Mouse (Mus musculus): ENCODE measurements around the gene Cwc27. TPM values are rescaled to one million over a fixed set of nuclear protein-coding genes. Genes with fewer than 3 reads are reported as not detected.

Gene Cwc27
- total RNA-seq (2014; rRNA removed) (14.0 and 17.9 TPM in 2 replicates), polyA plus RNA-seq (2015; fragmentation: Nextera tagmentation; extraction: Ambion mirVana) (22.9 and 23.4 TPM in 2 replicates)

DNA sequence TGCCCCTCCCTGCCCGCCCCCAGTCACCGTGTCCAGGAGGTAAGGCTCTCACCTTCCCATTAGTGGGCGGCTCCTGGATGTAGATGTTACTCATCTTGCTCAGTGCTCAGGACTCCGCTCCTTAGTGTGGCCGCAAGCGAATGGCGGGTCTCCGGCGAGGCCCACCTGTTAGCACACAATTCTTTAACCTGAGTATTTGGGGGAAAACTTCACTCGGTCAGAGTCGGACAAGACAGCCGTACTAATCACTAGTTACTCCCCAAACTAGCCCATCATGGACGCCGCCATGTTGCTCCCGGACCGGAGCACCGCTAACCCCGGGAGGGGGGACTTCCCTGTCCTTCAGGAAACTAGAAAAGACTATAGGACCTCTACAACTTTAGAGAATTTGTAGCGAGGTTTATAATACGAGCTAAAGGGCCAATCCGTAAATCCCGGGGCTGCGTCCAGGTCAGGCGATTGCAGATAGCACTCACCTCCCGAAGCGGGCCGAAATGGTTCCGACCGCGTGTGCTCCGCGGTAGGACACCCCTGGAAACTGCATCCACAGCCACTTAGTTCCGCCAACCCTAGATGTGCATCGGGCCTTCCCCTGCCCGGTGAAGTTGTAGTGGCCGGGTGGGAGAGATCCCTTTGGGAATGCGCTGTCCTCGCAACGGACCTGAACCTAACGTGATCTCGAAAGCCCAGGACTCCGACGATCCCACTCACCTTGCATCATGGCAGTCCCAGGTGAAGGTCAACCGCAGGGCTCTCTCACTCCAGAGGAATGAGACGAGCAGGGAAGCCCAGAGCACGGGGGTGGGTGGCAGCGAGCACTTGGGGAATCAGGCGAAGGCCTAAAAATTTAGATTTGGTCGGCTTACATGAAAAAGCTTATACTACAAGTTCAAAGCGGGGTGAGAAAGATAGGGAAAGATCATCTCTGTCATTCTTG is at the start of gene Cwc27:
TSS of gene Cwc27 (minus strand) at position 508 of the 937 bp plus-strand sequence.
- Histone ChIP-seq H3K36me3 (ENCODE audit: insufficient read depth, low read length) (no peaks in the 10 kb centered on the region), H3K4me1 (ENCODE audit: insufficient read depth, low read length) (peaks cover 13% of the 10 kb centered on the region; the same call in 1 of the 2 replicates), H3K27ac (ENCODE audit: low read depth, low read length) (peak within 1 kb of the TSS; percentile 84), H3K9me3 (ENCODE audit: low read length) (no peaks in the 10 kb centered on the region), H3K9ac (replicated peaks; ENCODE audit: low read length, poor library complexity, severe bottlenecking) (peak within 1 kb of the TSS; percentile 91), H3K4me3 (ENCODE audit: low read depth, low read length) (peak within 1 kb of the TSS; percentile 82), H3K4me2 (ENCODE audit: low read depth, low read length, poor library complexity, severe bottlenecking) (peak within 1 kb of the TSS; percentile 69), H3K27me3 (ENCODE audit: insufficient read depth, low read length) (no peaks in the 10 kb centered on the region)
- DNase-seq (ENCODE audit: low spot score) = peak; percentile 89
- ATAC-seq (ENCODE audit: low FRiP score) = peak; percentile 96
- TF ChIP-seq CTCF (IDR thresholded peaks at IDR 0.05) = no peak
- WGBS = under 1% methylated on average over 50 of the region's 50 CpGs

DNA sequence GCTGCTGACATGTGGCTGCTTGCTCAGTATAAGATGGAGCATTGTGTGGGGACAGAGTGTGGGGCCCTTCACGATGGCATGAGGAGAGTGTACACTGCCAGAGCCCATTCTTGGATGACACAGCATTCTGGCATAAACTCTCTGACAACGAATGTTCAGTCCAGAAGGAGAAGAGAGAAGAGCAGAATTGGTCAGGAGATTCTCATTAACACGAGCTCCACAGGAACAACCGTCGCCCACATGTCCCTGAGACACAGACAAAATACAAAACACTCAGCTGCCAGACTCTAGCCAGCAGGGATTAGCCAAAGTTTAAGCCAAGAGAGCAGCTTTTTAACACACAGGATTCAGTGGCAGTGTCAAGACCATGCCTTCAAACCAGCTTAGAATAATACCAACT is 49.8 kb upstream of the Cwc27 start:
- TF ChIP-seq CTCF (IDR thresholded peaks at IDR 0.05) = no peak
- 77% methylated on average over 5 of the region's 5 CpGs for WGBS
- ATAC-seq (ENCODE audit: low FRiP score) = no peak

GRCm38 (mm10) chr13:104863127-104863979 is 46.4 kb upstream of the Cwc27 start, which contains the start of gene Shisal2b:
TSS of gene Shisal2b (minus strand) at chr13:104863893.
- ATAC-seq (ENCODE audit: low FRiP score) = peak; percentile 77
- peak; percentile 59 for DNase-seq (ENCODE audit: low spot score)
- H3K4me3 ChIP-seq (ENCODE audit: low read depth, low read length) = peak within 1 kb of the TSS; percentile 56
- H3K4me2 ChIP-seq (ENCODE audit: low read depth, low read length, poor library complexity, severe bottlenecking) = peak within 1 kb of the TSS; percentile 95
- H3K4me1 ChIP-seq (ENCODE audit: insufficient read depth, low read length) = no peaks in the 10 kb centered on the region
- H3K27ac ChIP-seq (ENCODE audit: low read depth, low read length) = no peak within 1 kb of the TSS
- no peak for TF ChIP-seq CTCF (IDR thresholded peaks at IDR 0.05)
- H3K27me3 ChIP-seq (ENCODE audit: insufficient read depth, low read length) = no peaks in the 10 kb centered on the region
- H3K36me3 ChIP-seq (ENCODE audit: insufficient read depth, low read length) = no peaks in the 10 kb centered on the region
- H3K9ac ChIP-seq (replicated peaks; ENCODE audit: low read length, poor library complexity, severe bottlenecking) = peak within 1 kb of the TSS; percentile 57
- 3% methylated on average over 38 of the region's 38 CpGs for WGBS
- H3K9me3 ChIP-seq (ENCODE audit: low read length) = no peaks in the 10 kb centered on the region

More for the DNA sequence above, 49.8 kb upstream of the Cwc27 start:
- Histone ChIP-seq H3K9me3 (ENCODE audit: low read length) (no peaks in the 10 kb centered on the region), H3K27ac (ENCODE audit: low read depth, low read length) (no peak overlapping the region), H3K4me3 (ENCODE audit: low read depth, low read length) (no peak overlapping the region), H3K27me3 (ENCODE audit: insufficient read depth, low read length) (no peaks in the 10 kb centered on the region), H3K36me3 (ENCODE audit: insufficient read depth, low read length) (no peaks in the 10 kb centered on the region), H3K4me1 (ENCODE audit: insufficient read depth, low read length) (no peaks in the 10 kb centered on the region), H3K9ac (replicated peaks; ENCODE audit: low read length, poor library complexity, severe bottlenecking) (no peak overlapping the region), H3K4me2 (ENCODE audit: low read depth, low read length, poor library complexity, severe bottlenecking) (no peak overlapping the region)
- DNase-seq (ENCODE audit: low spot score) = no peak

- H3K4me1 ChIP-seq (ENCODE audit: insufficient read depth, low read length) = no peaks in the 10 kb centered on the region
- no peaks in the 10 kb centered on the region for H3K9me3 ChIP-seq (ENCODE audit: low read length)
- ATAC-seq (ENCODE audit: low FRiP score) (0 out of 2 replicates have a peak, but pooled peaks have one; percentile 34), DNase-seq (ENCODE audit: low spot score) (no peak)
- H3K4me2 ChIP-seq (ENCODE audit: low read depth, low read length, poor library complexity, severe bottlenecking) = no peak overlapping the region
- H3K4me3 ChIP-seq (ENCODE audit: low read depth, low read length) = no peak overlapping the region
- H3K27me3 ChIP-seq (ENCODE audit: insufficient read depth, low read length) = no peaks in the 10 kb centered on the region
- no peak for TF ChIP-seq CTCF (IDR thresholded peaks at IDR 0.05)
- no peak overlapping the region for H3K9ac ChIP-seq (replicated peaks; ENCODE audit: low read length, poor library complexity, severe bottlenecking)
- 70% methylated on average over 2 of the region's 2 CpGs for WGBS
- no peaks in the 10 kb centered on the region for H3K36me3 ChIP-seq (ENCODE audit: insufficient read depth, low read length)
- no peak overlapping the region for H3K27ac ChIP-seq (ENCODE audit: low read depth, low read length)
Measured at GRCm38 (mm10) chr13:104853645-104854044, 36.7 kb upstream of the Cwc27 start.

- DNase-seq (ENCODE audit: low spot score) (no peak), ATAC-seq (ENCODE audit: low FRiP score) (no peak)
- Histone ChIP-seq H3K4me1 (ENCODE audit: insufficient read depth, low read length) (no peaks in the 10 kb centered on the region), H3K4me3 (ENCODE audit: low read depth, low read length) (no peak overlapping the region), H3K27ac (ENCODE audit: low read depth, low read length) (no peak overlapping the region), H3K9me3 (ENCODE audit: low read length) (no peaks in the 10 kb centered on the region), H3K9ac (replicated peaks; ENCODE audit: low read length, poor library complexity, severe bottlenecking) (no peak overlapping the region), H3K4me2 (ENCODE audit: low read depth, low read length, poor library complexity, severe bottlenecking) (no peak overlapping the region), H3K27me3 (ENCODE audit: insufficient read depth, low read length) (no peaks in the 10 kb centered on the region), H3K36me3 (ENCODE audit: insufficient read depth, low read length) (0 out of 2 replicates have a peak, but pooled peaks cover 4% of the 10 kb centered on the region)
- no peak for TF ChIP-seq CTCF (IDR thresholded peaks at IDR 0.05)
- WGBS = 88% methylated on average over 9 of the region's 13 CpGs
Measured at GRCm38 (mm10) chr13:104843295-104844089, 26.6 kb upstream of the Cwc27 start.

Data from midbrain, postnatal 0 days (tissue).